Mouse (Mus musculus) duodenum, adult 2 months (tissue): ENCODE results near the gene Cldn7. TPM values are rescaled to one million over a fixed set of nuclear protein-coding genes. Genes with fewer than 3 reads are reported as not detected.

Experiments used
- polyA plus RNA-seq: library from polyadenylated mRNA; depleted of rRNA; stranded (reverse); fragments of >200 nt; gene quantifications from 2 replicates; pipeline ENCODE4 v1.2.3, GENCODE M21; 2012; ENCODE audit warnings: low replicate concordance; rRNA removed

Gene Cldn7
- polyA plus RNA-seq, result 294 and 1,474 TPM in 2 replicates

DNA sequence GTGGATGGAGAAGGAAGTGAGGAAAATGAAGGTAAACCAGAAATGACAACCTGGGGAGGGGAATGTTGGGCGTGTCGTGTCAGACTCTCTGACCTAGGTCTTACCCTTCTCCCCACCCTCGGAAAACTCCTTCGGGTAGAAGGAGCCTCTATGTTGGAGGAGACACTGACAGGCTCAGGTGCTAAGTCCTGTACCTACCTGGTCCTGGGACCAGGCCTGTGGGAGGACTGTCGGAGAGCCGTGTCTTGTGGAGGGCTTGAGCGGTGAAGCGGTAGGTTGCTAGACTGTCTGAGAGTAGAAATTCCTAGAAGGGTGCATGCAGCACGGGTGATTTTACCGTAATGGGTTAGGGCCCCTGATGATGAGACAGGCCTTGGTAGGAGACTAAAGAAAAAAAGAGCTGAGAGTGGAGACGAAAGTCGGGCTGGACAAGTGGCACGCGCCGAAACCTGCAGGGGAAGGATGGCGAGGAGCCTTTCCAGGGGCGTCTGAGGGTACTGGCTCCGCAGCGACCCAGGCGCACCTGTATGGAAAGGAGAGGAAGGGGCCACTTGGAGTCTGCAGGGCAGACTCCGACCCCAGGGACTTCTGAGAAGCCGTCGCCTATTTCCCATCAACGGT is at the start of gene Cldn7:
TSS of gene Cldn7 (plus strand) at position 130 of the 621 bp plus-strand sequence.

DNA sequence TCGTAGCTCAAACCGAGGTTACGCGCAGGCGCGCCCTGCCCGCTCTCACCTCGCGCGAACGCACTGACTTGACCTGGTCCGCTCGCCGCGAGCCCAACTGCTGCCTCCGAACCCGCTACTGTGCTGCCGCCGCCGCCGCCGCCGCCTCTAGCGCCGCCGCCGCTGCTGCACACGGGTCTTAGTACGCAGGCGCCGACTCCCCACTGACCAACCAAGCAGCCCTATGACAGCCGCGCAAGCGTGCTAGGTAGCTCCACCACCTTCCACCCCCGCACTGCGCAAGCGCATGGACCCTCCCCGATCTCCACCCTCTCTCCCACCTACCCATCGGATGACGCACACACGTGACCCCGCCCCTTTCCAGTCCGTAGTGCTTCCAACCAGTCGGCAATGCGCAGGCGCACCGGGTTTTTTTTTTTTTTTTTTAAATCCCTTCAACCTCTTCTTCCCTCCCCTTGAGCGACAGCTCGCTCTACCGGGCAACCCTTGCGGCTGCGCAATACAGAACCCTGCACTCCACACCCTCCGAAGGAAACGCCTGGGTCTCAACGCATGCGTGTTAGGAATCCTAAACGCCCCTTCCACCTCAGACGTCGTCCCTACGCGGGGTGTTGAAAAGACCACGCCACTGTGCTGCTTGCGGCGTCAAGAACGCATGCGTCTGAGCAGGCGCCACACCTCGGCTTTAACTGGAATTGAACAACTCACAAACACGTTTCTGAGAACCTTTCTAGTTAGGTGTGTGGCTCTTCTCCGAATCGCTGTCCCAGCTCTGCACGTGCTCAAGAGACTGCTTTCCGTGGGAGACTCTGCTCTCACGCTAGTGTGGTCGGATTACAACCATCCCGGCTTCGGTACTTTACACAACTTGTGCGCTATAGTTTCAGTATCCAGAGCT is 43.2 kb upstream of the Cldn7 start, which contains the start of gene Eif5a:
TSS of gene Eif5a (minus strand) at position 845 of the 898 bp plus-strand sequence.

GRCm38 (mm10) chr11:69935137-69935879 is 29.3 kb upstream of the Cldn7 start, which contains the start of gene Ybx2:
Gene Ybx2, plus strand, starts transcription at chr11:69935796.

DNA sequence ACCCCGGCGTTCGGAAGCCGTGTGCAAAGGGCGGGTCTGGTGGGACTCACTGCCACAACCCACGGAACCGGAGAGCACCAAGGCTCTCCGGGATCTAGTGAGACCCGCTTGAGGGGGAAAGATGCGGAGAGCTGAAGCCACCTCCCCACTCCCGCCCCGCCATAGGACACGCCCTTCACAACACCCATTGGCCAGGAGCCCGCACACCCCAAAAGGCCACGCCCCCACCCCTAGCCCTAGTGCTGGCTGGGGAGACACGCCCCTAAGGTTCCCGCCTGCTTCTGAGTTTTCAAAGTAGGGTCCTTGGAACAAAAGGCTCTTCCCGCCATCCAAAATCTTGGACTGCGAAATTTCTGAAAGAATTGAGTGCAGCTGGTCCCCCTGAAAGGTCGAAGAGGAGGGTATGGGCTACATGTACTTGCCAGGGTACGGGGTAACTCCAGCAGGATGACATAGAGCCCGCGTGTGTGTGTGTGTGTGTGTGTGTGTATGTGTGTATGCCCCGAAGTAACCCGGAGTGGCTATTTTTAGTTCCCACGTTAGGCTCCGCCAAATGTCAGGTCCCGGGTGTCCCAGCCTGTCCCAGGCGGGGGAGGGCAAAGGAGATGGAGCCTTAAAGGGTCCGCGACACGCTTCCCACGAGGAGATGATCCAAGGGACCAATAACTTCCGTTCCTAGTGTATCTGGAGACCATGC is 16.4 kb upstream of the Cldn7 start, which contains the start of gene Slc2a4:
TSS of gene Slc2a4 (minus strand) at position 123 of the 697 bp plus-strand sequence.

DNA sequence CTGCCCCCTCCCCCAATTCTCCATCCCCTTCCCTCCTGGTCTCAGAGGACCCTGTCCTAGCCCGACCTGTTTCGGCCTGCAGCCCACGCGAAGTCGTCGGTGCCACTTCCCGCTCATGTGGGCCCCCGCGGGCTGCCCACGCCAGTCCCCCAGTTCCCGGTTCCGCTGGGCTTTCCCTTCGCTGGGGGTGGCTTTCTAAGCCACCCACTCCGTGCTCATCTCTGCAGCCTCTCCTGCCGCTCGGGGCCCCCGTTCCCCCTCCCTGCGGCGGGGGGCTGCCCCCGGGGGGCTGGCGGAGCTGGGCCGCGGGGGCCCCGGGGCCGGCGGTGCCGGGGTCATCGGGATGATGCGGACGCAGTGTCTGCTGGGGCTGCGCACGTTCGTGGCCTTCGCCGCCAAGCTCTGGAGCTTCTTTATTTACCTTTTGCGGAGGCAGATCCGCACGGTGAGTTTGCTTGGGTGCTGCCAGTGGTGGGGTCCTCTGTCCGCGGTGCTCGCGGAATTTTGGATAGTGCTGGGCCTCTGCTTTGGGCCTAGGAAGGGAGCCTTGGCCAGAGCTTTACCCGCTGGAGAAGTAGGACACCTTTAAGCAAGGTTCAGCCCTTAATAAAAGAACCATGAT is 16.7 kb downstream of the Cldn7 start, which contains the start of gene Ctdnep1:
TSS of gene Ctdnep1 (plus strand) at position 16 of the 622 bp plus-strand sequence.

GRCm38 (mm10) chr11:69982225-69982624 is 17.6 kb downstream of the Cldn7 start, which contains the start of gene Elp5:
Gene Elp5, minus strand, starts transcription at chr11:69982517.

DNA sequence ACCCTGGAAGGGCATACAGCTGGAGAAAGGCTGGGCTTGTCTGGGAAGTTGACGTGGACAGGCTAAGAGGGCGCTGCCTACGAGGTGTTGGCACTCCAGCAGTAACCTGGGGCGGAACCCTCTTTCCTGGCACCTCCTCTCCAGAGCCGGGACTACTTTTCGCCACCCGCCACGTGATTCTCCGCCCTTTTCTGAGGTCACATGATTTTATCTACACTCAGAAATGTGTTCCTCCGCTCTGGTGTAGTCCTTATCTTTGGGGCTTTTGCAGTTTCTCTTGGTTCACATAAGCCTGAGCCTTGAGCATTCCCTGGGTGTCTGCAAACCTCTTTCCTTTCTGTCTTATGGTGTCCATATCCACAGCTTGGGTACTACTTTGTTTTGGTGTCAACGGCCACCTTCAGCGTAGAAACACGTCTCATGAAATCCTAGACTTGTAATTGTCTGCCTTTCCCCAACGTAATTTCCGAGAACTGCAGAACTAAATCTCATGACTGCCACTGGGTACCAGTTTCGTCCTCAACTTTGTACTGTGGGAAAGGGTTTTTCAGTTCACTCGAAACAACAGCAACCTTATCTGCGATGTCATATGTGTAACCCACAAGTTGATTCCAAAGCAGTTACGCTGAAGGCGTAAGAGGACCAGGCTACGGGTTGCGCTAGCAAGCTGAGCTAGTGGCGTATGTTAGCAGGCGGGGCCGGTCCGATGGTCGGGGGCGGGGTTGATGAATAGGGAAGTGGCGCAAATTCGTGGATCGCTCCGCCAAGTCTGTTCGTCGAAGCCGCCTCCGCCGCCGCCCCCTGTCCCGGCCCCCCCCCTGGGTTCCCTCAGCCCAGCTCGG is 26.5 kb downstream of the Cldn7 start, which contains the start of gene Gabarap:
TSS of gene Gabarap (plus strand) at position 294 of the 842 bp plus-strand sequence.

DNA sequence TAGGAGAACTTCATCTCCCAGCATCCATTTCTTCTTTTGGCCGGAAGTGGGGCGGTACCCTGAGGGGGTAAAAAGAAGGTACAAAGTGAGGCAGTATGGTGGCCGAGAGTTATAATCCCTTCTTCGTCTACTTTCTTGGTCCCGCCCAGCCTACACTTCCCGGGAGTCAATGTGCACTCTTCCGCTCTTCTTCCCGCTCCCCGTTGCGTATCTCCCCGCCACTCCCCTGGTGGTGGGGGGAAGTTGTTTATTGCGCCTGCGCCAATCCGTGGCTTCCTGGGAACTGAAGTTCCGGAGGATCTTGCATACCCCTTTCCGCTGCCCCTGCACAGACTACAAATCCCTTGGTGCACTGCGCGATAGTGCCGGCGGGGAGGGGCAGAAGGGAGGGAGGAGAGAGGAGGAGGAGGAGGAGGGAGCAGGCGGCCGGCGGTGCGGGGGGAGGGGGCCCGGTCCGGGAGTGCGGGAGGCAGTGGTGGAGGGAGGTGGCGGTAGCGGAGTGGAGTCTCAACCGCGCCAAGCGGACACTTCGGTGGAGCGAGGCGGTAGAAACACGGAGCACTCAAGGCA is 30.9 kb downstream of the Cldn7 start, which contains the start of gene Phf23:
TSS of gene Phf23 (plus strand) at position 387 of the 570 bp plus-strand sequence.

DNA sequence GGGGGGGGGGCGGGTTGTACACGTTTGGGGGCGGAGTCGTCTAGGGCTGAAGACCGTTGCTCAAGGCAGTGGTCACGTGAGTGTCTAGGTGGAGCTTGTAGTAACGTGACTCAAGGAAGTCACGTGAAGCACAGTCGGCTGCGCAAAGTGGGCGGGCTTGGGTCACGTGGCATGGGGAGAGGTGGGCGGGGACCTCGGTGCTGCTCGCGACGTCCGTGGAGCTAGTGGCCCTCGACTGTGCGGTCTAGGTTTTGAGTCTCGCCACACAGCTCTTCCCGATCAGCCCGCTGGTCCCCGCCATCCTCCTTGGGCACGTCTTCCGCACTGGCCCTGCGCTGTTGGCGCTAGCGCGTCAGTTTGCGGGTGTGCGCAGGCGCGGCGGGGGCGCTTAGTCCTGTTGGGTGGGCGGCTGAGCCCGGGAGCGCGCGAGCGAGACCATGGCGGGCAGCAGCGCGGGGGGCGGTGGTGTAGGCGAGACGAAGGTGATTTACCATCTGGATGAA is 35.9 kb downstream of the Cldn7 start, which contains the start of gene Dvl2:
TSS of gene Dvl2 (plus strand) at position 200 of the 503 bp plus-strand sequence.

GRCm38 (mm10) chr11:70014880-70015558 is 50.4 kb downstream of the Cldn7 start, which contains the start of gene Acadvl:
Gene Acadvl, minus strand, starts transcription at chr11:70015411.

GRCm38 (mm10) chr11:70016669-70017068 is 52.1 kb downstream of the Cldn7 start, which contains the start of gene Dlg4:
Gene Dlg4, plus strand, starts transcription at chr11:70016942.

Other genes starting within 250 kb of the Cldn7 start
- gene Polr2a, start 206.1 kb upstream of the Cldn7 start, polyA plus RNA-seq, result 22.0 and 29.9 TPM in 2 replicates
- 0.13 TPM in 1 of 2 replicates, not detected in the other for gene Slc35g3, start 202.8 kb upstream of the Cldn7 start, polyA plus RNA-seq
- gene Zbtb4, start 198.9 kb upstream of the Cldn7 start, polyA plus RNA-seq, result 7.0 and 19.2 TPM in 2 replicates
- 3.8 and 6.8 TPM in 2 replicates for gene Chrnb1, start 168.8 kb upstream of the Cldn7 start, polyA plus RNA-seq
- gene Fgf11, start 162.9 kb upstream of the Cldn7 start, polyA plus RNA-seq, result 2.7 and 6.1 TPM in 2 replicates
- 44.7 and 80.5 TPM in 2 replicates for gene Tmem102, start 159.2 kb upstream of the Cldn7 start, polyA plus RNA-seq
- gene Gm39566, start 149.5 kb upstream of the Cldn7 start, polyA plus RNA-seq, result not detected in 2 replicates
- not detected in 2 replicates for gene Spem2, start 146.3 kb upstream of the Cldn7 start, polyA plus RNA-seq
- gene Spem1, start 142.6 kb upstream of the Cldn7 start, polyA plus RNA-seq, result 0.09 and 0.13 TPM in 2 replicates
- gene Nlgn2, start 127.0 kb upstream of the Cldn7 start, polyA plus RNA-seq, result 6.9 and 15.5 TPM in 2 replicates
- gene Tmem256, start 126.3 kb upstream of the Cldn7 start, polyA plus RNA-seq, result 102 and 130 TPM in 2 replicates
- gene Plscr3, start 118.4 kb upstream of the Cldn7 start, polyA plus RNA-seq, result 39.3 and 58.9 TPM in 2 replicates
- 34.8 and 47.5 TPM in 2 replicates for gene Tnk1, start 106.0 kb upstream of the Cldn7 start, polyA plus RNA-seq
- gene Tmem95, start 86.8 kb upstream of the Cldn7 start, polyA plus RNA-seq, result not detected in 2 replicates
- 2.0 and 2.3 TPM in 2 replicates for gene Kctd11, start 83.4 kb upstream of the Cldn7 start, polyA plus RNA-seq
- gene Acap1, start 69.2 kb upstream of the Cldn7 start, polyA plus RNA-seq, result 7.4 and 13.8 TPM in 2 replicates
- gene 2810408A11Rik, start 63.8 kb upstream of the Cldn7 start, polyA plus RNA-seq, result 2.1 and 3.0 TPM in 2 replicates
- gene Neurl4, start 63.7 kb upstream of the Cldn7 start, polyA plus RNA-seq, result 20.1 and 23.0 TPM in 2 replicates
- 106 and 110 TPM in 2 replicates for gene Gps2, start 50.9 kb upstream of the Cldn7 start, polyA plus RNA-seq
- gene Eif5a, start 42.8 kb upstream of the Cldn7 start, polyA plus RNA-seq, result 196 and 222 TPM in 2 replicates
- gene Ybx2, start 29.0 kb upstream of the Cldn7 start, polyA plus RNA-seq, result 10.8 and 28.6 TPM in 2 replicates
- 15.5 and 23.7 TPM in 2 replicates for gene Slc2a4, start 16.6 kb upstream of the Cldn7 start, polyA plus RNA-seq
- 85.4 and 132 TPM in 2 replicates for gene Ctdnep1, start 16.4 kb downstream of the Cldn7 start, polyA plus RNA-seq
- gene Elp5, start 17.7 kb downstream of the Cldn7 start, polyA plus RNA-seq, result 38.1 and 39.2 TPM in 2 replicates
- 200 and 478 TPM in 2 replicates for gene Gabarap, start 26.4 kb downstream of the Cldn7 start, polyA plus RNA-seq
- gene Phf23, start 31.0 kb downstream of the Cldn7 start, polyA plus RNA-seq, result 8.8 and 9.4 TPM in 2 replicates
- 5.5 and 7.4 TPM in 2 replicates for gene Dvl2, start 35.8 kb downstream of the Cldn7 start, polyA plus RNA-seq
- gene Acadvl, start 50.6 kb downstream of the Cldn7 start, polyA plus RNA-seq, result 124 and 125 TPM in 2 replicates
- gene Dlg4, start 52.2 kb downstream of the Cldn7 start, polyA plus RNA-seq, result 5.2 and 5.7 TPM in 2 replicates
- 0.49 TPM in 1 of 2 replicates, not detected in the other for gene Asgr1, start 89.3 kb downstream of the Cldn7 start, polyA plus RNA-seq
- 0.17 and 0.21 TPM in 2 replicates for gene Asgr2, start 127.9 kb downstream of the Cldn7 start, polyA plus RNA-seq
- gene Mgl2, start 165.6 kb downstream of the Cldn7 start, polyA plus RNA-seq, result 0.84 and 1.1 TPM in 2 replicates
- 0.66 and 0.88 TPM in 2 replicates for gene Clec10a, start 191.4 kb downstream of the Cldn7 start, polyA plus RNA-seq
- gene Slc16a11, start 248.0 kb downstream of the Cldn7 start, polyA plus RNA-seq, result 22.1 and 33.3 TPM in 2 replicates